Mouse (Mus musculus): ENCODE data around the gene Gla.
A peak's percentile ranks its signal among the peaks of the same experiment; 100 is the strongest.

The Gla gene

GRCm38 (mm10) chrX:134588997-134589396 is 11.9 kb downstream of the Gla start:
- DNase-seq (ENCODE audit: low read depth, low spot score), result no peak

- DNase-seq (ENCODE audit: low read depth, low spot score), result peak; percentile 9
Measured at GRCm38 (mm10) chrX:134588261-134588660, 12.7 kb downstream of the Gla start.

- DNase-seq (ENCODE audit: low read depth, low spot score), result no peak
Measured at GRCm38 (mm10) chrX:134586447-134586846, 14.5 kb downstream of the Gla start.

GRCm38 (mm10) chrX:134585103-134586002 is 15.6 kb downstream of the Gla start, which contains the start of gene Rpl36a:
TSS of gene Rpl36a (plus strand) at chrX:134585654.
- peak; percentile 93 for DNase-seq (ENCODE audit: low read depth, low spot score)

DNA sequence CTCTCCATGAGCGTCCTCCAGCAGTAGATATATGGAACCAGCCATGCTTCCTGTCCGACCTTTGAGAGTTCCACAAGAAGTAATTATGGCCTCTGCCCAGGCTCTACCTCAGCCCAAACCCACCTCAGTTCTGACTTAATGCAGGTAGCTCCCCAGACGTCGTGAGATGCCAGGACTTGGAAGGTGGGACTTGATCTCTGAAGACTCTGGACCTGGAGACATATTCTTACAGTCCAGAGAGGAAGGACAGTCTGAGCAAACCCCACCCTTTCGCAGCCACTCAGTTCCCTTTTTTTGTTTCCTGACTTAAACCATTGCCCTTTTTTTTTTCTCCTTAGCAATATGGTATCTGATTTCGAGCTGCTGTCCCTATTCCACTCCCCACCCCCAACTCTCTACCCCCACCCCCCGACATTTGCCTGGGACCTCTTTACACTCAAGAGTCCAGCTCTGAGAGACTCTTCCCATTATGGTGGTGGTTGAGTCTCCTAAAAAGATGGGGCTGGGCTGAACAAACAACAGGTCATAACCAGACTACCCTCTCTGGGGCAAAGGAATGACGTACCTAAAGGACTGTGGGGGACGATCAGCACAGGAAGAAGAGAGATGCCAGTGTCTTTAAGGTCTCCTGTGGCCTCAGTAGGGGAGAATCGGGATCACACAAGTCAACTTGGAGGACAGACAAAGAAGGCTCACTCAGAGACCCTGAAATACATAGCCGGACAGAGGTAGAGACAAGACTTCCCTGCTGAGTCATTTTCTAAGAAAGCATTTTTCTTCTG is 17.8 kb downstream of the Gla start, which contains the start of gene Btk:
Gene Btk, minus strand, starts transcription at position 683 of the 782 bp plus-strand sequence.
- no peak for DNase-seq (ENCODE audit: low read depth, low spot score)

DNA sequence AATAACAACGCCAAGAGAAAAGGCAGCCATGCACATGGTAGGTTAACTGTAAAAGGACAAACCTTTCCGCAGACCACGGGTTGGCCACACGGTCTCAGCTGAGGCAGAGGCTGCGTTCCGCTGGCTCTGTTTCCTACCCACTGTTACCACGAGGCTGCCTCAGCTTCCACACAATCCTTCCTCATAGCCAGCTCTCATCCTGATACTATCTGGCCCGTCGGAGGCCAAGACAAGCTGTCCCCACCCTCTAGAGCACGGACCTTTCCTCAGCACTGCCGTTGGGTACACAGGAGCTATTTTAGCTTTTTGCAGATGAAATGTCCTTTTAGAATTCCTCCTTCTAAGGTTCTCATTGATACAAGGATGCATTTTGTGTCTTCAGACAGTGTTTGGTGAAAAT is 18.7 kb downstream of the Gla start:
- no peak for DNase-seq (ENCODE audit: low read depth, low spot score)

DNA sequence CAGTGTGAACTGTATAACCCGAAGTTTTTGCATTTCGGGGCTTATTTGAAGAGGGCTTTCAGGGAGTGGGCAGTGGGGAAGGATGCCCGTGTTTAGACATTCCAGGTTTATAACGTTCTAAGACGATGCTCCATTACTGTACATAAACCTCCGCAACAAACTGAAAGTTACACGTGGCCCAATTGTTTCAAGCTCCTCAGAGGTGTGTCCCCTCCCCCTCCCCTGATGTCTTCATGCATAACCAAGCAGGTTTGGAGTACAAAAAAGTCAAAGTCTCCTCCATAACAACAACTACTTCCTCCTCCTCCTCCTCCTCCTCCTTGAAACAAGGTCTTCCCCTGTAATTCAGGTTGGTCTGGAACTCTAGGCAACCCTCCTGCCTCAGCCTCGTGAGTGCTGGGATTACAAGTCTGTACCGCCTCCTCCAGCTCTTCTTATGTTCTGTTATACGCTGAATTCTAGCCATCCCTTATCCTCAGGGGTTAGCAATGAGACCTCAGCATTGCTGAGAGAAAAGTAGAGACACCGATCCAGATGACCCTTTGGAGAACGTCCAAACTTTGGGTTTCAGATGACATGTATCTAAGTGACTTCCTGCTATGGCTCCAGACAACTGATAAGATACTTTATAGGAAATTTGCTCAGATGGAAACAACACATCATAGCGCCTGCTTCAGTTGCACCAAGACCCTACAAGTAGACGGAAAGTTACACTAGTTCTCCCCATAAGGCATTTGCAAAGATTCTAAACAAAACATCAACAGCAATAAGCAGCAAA is 20.2 kb downstream of the Gla start:
- no peak for DNase-seq (ENCODE audit: low read depth, low spot score)

GRCm38 (mm10) chrX:134577896-134578295 is 23.0 kb downstream of the Gla start:
- DNase-seq (ENCODE audit: low read depth, low spot score), result no peak

DNA sequence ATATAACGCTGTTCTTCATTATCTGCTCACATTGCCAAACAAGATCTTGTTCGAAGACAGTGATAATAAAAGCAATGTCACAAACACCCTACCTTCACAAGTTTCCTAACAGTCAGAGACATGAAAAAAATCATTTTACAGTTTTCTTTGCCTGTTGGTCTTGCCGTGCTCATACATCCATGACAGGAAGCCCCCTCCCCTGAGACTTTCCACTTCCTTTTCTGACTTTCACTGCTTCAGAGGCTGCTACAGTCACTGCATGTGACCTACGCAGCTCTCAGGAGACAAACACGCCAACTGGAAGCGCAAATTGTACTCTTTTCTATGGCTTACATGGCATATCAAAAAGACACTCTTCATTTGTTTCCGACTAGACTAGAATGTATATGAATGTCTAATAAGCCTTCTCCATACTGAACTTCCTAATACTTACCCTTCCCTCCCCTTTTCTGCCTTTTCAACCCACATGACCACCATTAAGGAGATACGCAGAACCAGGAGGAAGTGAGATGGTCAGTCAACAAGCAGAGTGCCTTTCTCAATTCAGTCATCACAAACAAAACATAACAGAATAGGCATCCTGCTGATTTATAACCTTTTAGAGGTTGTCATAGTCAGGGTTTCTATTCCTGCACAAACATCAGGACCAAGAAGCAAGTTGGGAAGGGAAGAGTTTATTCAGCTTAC is 34.2 kb downstream of the Gla start:
- DNase-seq (ENCODE audit: low read depth, low spot score), result no peak

DNA sequence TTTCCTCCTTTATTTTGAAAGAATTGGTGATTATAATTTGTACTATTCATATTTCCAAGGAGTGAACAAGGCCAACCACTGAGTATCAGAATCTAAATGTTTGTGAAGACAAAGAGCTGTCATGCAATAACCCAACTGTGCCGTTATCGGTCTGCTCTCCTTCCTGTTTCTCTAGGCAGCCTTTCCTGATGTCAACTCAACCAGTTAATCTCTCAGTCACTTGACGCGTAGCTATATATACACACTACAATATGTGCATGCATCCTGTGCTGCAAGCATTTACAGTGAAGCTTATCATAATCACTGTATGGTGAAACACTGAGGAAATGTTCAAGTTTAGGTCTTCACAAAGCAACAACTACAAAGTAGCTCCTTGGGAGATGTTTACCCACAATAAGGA is 36.6 kb downstream of the Gla start:
- no peak for DNase-seq (ENCODE audit: low read depth, low spot score)

- no peak for DNase-seq (ENCODE audit: low read depth, low spot score)
Measured at GRCm38 (mm10) chrX:134554425-134554824, 46.5 kb downstream of the Gla start.

DNA sequence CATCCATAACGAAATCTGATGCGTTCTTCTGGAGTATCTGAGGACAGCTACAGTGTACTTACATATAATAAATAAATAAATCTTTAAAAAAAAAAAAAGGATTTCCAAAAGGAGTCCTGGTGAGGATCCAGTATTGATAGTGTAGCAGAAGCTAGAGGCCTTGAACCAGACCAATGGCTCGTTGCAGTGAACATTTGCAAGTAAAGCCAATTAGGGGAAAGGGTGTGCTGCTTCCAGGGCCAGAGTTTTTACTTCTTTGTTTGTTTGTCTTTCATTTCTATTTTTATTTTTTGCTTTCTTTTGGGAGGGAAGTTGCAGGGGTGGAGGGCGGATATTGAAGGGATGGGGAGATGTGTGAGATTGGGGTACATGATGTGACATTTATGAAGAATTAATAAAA is 47.6 kb downstream of the Gla start:
- no peak for DNase-seq (ENCODE audit: low read depth, low spot score)

- peak; percentile 52 for DNase-seq (ENCODE audit: low read depth, low spot score)
Measured at GRCm38 (mm10) chrX:134550903-134551302, 50.0 kb downstream of the Gla start.

DNA sequence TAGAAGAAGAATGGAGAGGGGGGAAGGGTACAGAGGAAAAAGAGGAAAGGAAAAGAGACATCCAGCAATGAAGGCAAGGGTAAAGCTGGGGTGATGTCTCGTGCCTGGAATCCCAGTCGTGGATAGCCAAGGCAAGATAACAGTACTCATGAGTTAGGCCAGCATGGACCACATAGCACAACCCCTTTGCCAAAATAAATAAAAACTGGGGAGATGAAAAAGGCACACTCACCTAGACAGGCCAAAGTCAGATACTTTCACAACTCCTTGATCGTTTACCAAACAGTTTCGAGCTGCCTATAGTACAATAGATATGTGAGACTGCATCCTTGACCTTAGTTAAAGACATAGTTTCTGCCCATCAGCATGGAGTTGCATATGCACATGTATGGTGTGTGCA is 53.6 kb downstream of the Gla start:
- no peak for DNase-seq (ENCODE audit: low read depth, low spot score)

- DNase-seq (ENCODE audit: low read depth, low spot score), result no peak
Measured at GRCm38 (mm10) chrX:134541955-134542308, 59.0 kb downstream of the Gla start.

DNA sequence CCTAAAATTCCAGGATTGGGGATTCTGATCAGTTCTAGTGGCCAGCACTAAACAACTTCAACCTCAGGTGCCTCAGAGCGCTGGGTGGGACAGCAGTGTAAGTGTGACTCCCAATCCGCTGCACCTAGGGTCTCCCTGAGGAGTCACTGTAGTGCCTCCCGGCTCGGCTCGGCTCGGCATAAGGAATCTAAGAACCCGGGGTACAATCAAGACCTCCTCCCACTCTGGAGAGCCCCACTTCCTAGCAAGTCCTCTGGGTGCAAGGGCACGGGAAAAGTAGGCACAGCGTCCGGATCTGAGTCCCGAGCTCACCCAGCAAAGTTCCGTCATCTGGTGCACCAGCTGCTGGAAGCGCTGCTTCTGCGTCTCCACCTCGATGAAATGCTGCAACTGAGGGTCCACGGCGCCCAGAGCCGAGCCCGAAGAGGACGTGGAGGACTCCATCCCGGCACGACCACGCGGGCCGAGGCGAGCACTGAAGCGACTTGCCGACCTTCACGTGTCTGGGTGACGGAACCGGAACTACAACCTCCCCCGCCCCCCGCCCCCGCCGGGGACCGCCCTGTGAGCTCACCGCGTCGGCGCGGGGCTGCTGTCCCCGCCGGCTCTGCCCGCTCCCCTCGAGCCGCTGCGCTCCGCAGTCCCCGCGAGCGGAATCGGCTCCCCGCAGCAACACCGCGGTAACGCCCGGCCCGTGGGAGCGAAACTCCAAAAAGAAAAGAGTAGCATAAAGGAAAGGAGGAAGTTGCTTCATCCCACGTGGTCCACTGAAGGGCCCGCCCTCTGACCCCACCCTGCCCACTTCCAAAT is 59.6 kb downstream of the Gla start, which contains the start of gene Timm8a1:
Gene Timm8a1, minus strand, starts transcription at position 721 of the 810 bp plus-strand sequence.
- peak; percentile 73 for DNase-seq (ENCODE audit: low read depth, low spot score)

DNA sequence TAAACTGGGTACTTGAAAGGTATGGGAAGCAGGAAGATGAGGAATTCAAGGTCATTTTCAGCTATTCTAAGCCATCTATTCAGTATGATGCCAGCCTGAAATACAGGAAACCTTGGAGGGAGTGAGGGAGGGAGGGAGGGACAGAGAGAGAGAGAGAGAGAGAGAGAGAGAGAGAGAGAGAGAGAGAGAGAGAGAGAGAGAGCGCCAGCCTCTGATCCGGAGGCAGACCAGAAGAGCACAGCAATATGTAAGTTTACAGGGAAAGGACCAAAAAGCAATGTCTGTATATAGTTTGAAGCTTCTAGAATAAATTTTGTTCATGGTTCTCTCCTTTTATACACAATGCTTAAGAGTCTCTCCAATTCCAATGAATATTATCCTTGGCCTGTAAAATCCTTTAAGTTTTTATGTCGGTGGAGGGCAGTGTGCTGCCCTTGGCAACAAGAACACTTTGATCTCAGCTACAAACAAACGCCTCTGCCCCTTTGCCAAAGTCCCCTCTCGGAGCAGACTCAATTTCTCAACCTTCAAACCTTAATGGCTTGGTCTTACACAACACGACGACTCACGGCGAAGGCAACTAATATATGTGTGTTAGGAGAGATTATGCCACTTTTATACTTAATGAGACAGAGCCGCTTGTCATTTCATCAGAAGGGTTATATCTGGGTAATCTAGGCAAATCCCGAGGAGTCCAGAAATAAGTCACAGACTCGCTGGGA is 60.4 kb downstream of the Gla start:
- no peak for DNase-seq (ENCODE audit: low read depth, low spot score)

DNA sequence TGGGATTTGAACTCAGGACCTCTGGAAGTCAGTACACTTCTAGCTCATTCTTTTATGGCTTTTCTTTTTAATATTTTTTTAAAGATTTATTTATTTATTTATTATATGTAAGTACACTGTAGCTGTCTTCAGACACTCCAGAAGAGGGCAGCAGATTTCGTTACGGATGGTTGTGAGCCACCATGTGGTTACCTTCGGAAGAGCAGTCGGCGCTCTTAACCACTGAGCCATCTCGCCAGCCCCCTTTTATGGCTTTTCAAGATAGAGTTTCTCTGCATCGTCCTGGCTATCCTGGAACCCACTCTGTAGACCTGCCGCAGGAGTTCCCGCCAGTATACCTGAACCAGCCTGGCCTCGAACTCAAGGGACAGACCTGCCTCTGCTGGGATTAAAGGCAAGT is 61.1 kb downstream of the Gla start:
- peak; percentile 57 for DNase-seq (ENCODE audit: low read depth, low spot score)
